Mouse (Mus musculus) heart, adult 9 months (tissue): ENCODE data around the gene Calm1.
"Not testable (repeated sequence)": the region's sequence is repeated elsewhere in the genome, so short reads cannot be mapped to it uniquely, and the experiment has no call there.

Experiments used
- DNase-seq, 2 experiments: peaks; one replicate each; pipeline ENCODE4 v3.0.0; 2022; ENCODE audit warnings: low spot score in 2 of 2

Calm1 gene

GRCm38 (mm10) chr12:100198967-100199660 lies at the start of gene Calm1:
Gene Calm1 (plus strand): TSS chr12:100199435.
- DNase-seq, result peak; percentile 93

- no peak for DNase-seq
Observed at GRCm38 (mm10) chr12:100152466-100152865, 46.8 kb upstream of the Calm1 start.

GRCm38 (mm10) chr12:100159261-100159975 lies 39.8 kb upstream of the Calm1 start, which contains the start of gene Nrde2:
Gene Nrde2 (minus strand): TSS chr12:100159653.
- peak; percentile 93 to 94 for DNase-seq

GRCm38 (mm10) chr12:100164991-100165500 lies 34.2 kb upstream of the Calm1 start:
- no peak for DNase-seq

GRCm38 (mm10) chr12:100166177-100166576 lies 33.1 kb upstream of the Calm1 start:
- DNase-seq, result no peak

- DNase-seq, result no peak
Observed at GRCm38 (mm10) chr12:100166939-100167338, 32.3 kb upstream of the Calm1 start.

GRCm38 (mm10) chr12:100167502-100167901 lies 31.7 kb upstream of the Calm1 start:
- no peak for DNase-seq

GRCm38 (mm10) chr12:100167931-100168871 lies 31.0 kb upstream of the Calm1 start:
- DNase-seq, result peak; percentile 24 to 28

GRCm38 (mm10) chr12:100172481-100172880 lies 26.8 kb upstream of the Calm1 start:
- DNase-seq, result no peak

GRCm38 (mm10) chr12:100176469-100177056 lies 22.7 kb upstream of the Calm1 start:
- no peak for DNase-seq

- DNase-seq, result no peak
Observed at GRCm38 (mm10) chr12:100178898-100179440, 20.3 kb upstream of the Calm1 start.

- no peak for DNase-seq
Observed at GRCm38 (mm10) chr12:100180802-100181201, 18.4 kb upstream of the Calm1 start.

GRCm38 (mm10) chr12:100182676-100183075 lies 16.6 kb upstream of the Calm1 start:
- DNase-seq, result no peak

- DNase-seq, result peak in 1 of 2 experiments; percentile 58
Observed at GRCm38 (mm10) chr12:100183970-100184369, 15.3 kb upstream of the Calm1 start.

GRCm38 (mm10) chr12:100184976-100185375 lies 14.3 kb upstream of the Calm1 start:
- not testable (repeated sequence) for DNase-seq

- no peak for DNase-seq
Observed at GRCm38 (mm10) chr12:100185897-100186296, 13.3 kb upstream of the Calm1 start.

GRCm38 (mm10) chr12:100186376-100186775 lies 12.9 kb upstream of the Calm1 start:
- no peak for DNase-seq

GRCm38 (mm10) chr12:100187013-100187755 lies 12.1 kb upstream of the Calm1 start:
- peak; percentile 99 to 100 for DNase-seq

- peak in 1 of 2 experiments; percentile 51 for DNase-seq
Observed at GRCm38 (mm10) chr12:100187756-100188430, 11.3 kb upstream of the Calm1 start.

- DNase-seq, result no peak
Observed at GRCm38 (mm10) chr12:100190802-100191201, 8.4 kb upstream of the Calm1 start.
